Mouse (Mus musculus) lung, embryonic 15.5 days (tissue): ENCODE data around the gene Dennd2a. TPM values are rescaled to one million over a fixed set of nuclear protein-coding genes. Genes with fewer than 3 reads are reported as not detected.
A peak's percentile ranks its signal among the peaks of the same experiment; 100 is the strongest.

Experiments
- ATAC-seq: fragments of 200-750 bp; cut with Nextera tagmentation; 2 replicates; pipeline ENCODE4 v1.8.0; 2017; ENCODE audit warnings: moderate number of reproducible peaks, borderline replicate concordance; ENCODE audit not compliant: low FRiP score, low TSS enrichment; ENCODE audit errors: extremely low read depth
- H3K27ac ChIP-seq: fragments of 300-500 bp; sonication (generic); 2 replicates; pipeline ENCODE4 v1.5.1; 2015; ENCODE audit warnings: moderate library complexity, mild to moderate bottlenecking, inconsistent platforms
- H3K27me3 ChIP-seq: fragments of 300-500 bp; sonication (generic); 2 replicates; pipeline ENCODE4 v1.6.1; 2015; ENCODE audit warnings: inconsistent platforms
- H3K36me3 ChIP-seq: fragments of 300-500 bp; sonication (generic); 2 replicates; pipeline ENCODE4 v1.6.1; 2015; ENCODE audit warnings: inconsistent platforms
- H3K4me1 ChIP-seq: fragments of 300-500 bp; sonication (generic); 2 replicates; pipeline ENCODE4 v1.6.1; 2015; ENCODE audit warnings: inconsistent platforms
- H3K4me2 ChIP-seq: fragments of 300-500 bp; sonication (generic); 2 replicates; pipeline ENCODE4 v1.6.1; 2015; ENCODE audit warnings: inconsistent platforms, mild to moderate bottlenecking, moderate library complexity
- H3K4me3 ChIP-seq: fragments of 300-500 bp; sonication (generic); 2 replicates; pipeline ENCODE4 v1.5.1; 2015; ENCODE audit warnings: mild to moderate bottlenecking, inconsistent platforms
- H3K9ac ChIP-seq: fragments of 300-500 bp; sonication (generic); 2 replicates; pipeline ENCODE4 v1.6.1; 2015; ENCODE audit warnings: inconsistent platforms
- H3K9me3 ChIP-seq: fragments of 300-500 bp; sonication (generic); 2 replicates; pipeline ENCODE4 v1.6.1; 2016; ENCODE audit warnings: inconsistent platforms
- WGBS: fragments of 180-500 bp; shearing (Covaris S2); methylation state at CpG from one replicate; pipeline ENCODE4 v1.1.7; 2015; 5-methylcytosine and 5-hydroxymethylcytosine counted together
- polyA plus RNA-seq: library from polyadenylated mRNA; unstranded; fragments of >200 nt; fragmentation: Nextera tagmentation; extraction: Ambion mirVana; gene quantifications from 2 replicates; pipeline ENCODE4 v1.2.1, GENCODE M21; 2015

The Dennd2a gene
- polyA plus RNA-seq, 1 experiment from 2014 or later, result 20.8 TPM

GRCm38 (mm10) chr6:39493129-39493714, 64.4 kb downstream of the Dennd2a start:
- no peaks in the 10 kb centered on the region for H3K4me1 ChIP-seq
- H3K27ac ChIP-seq, result no peak overlapping the region
- no peak overlapping the region for H3K9ac ChIP-seq
- H3K27me3 ChIP-seq, result no peaks in the 10 kb centered on the region
- 56% methylated on average over 12 of the region's 12 CpGs for WGBS
- H3K9me3 ChIP-seq, result no peaks in the 10 kb centered on the region
- H3K4me2 ChIP-seq, result no peak overlapping the region
- peaks cover 32% of the 10 kb centered on the region for H3K36me3 ChIP-seq
- peak; percentile 70; the same call in 1 of the 2 replicates for ATAC-seq
- H3K4me3 ChIP-seq, result no peak overlapping the region

DNA sequence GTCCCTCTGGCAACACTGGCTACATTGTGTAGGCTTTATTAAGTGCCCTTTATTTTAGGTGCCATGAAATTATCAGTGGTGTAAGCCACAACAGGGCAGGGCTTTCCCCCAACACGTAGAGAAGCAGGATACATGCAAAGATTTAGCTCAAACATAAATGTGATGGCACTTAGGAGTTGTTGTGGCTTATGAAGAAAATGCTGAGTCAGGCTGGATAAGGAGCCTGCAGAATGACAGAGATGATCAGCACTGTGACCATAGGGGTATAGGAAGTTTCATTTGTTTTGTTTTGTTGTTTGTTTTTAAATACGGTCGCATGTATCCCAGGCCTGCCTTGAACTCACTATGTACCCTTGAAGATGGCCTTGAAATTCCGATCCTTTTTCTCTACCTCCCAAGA, 65.5 kb downstream of the Dennd2a start:
- peaks cover 39% of the 10 kb centered on the region for H3K36me3 ChIP-seq
- H3K9ac ChIP-seq, result no peak overlapping the region
- 85% methylated on average over 4 of the region's 4 CpGs for WGBS
- ATAC-seq, result no peak
- no peaks in the 10 kb centered on the region for H3K4me1 ChIP-seq
- H3K4me2 ChIP-seq, result no peak overlapping the region
- H3K4me3 ChIP-seq, result no peak overlapping the region
- H3K9me3 ChIP-seq, result no peaks in the 10 kb centered on the region
- no peaks in the 10 kb centered on the region for H3K27me3 ChIP-seq
- H3K27ac ChIP-seq, result no peak overlapping the region

DNA sequence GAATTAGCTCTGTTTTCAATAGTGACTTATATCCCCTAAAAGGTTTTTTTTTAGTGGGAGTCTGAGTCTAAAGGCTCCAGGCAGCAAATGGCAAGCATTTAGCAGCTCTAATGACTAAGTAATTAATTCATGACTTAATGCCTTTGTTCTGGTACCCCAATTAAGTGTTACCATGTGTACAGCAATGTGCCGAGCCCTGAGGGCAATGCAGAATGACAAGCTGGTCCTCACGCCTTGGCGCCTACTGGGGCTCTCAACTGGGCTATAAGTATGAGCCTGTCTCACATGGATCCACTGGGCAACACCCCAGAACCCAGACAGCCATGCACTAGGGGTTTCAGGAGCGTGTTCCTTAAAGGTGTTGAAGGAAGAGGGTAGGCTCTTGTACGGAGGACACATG, 66.5 kb downstream of the Dennd2a start:
- Histone ChIP-seq H3K27me3 (no peaks in the 10 kb centered on the region), H3K9ac (no peak overlapping the region), H3K36me3 (peaks cover 44% of the 10 kb centered on the region), H3K9me3 (no peaks in the 10 kb centered on the region), H3K4me2 (no peak overlapping the region), H3K4me1 (no peaks in the 10 kb centered on the region), H3K4me3 (no peak overlapping the region), H3K27ac (no peak overlapping the region)
- ATAC-seq, result no peak
- 89% methylated on average over 5 of the region's 5 CpGs for WGBS

GRCm38 (mm10) chr6:39488292-39488691, 69.4 kb downstream of the Dennd2a start:
- Histone ChIP-seq H3K27me3 (no peaks in the 10 kb centered on the region), H3K4me3 (no peak overlapping the region), H3K9me3 (no peaks in the 10 kb centered on the region), H3K4me2 (no peak overlapping the region), H3K27ac (no peak overlapping the region), H3K9ac (no peak overlapping the region), H3K4me1 (no peaks in the 10 kb centered on the region), H3K36me3 (peaks cover 60% of the 10 kb centered on the region)
- WGBS, result 87% methylated on average over 8 of the region's 8 CpGs
- ATAC-seq, result no peak

DNA sequence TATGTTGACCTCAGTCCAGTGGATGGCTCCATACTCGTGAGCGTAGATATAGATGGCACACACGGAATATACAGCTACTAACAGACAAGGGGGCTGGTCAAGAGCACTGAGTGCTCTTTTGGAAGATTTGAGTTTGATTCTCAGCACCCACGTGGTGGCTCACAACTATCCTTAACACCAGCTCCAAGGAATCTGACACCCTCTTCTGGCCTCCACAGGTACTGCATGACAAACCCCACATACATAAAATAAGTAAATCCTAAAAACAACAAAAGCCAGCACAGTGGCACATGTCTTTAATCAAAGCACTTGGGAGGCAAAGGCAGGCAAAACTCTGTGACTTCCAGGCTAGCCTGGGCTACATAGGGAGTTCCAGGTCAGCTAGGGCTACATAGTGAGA, 74.0 kb downstream of the Dennd2a start:
- no peak for ATAC-seq
- 94% methylated on average over 4 of the region's 4 CpGs for WGBS
- H3K4me2 ChIP-seq, result no peak overlapping the region
- H3K9me3 ChIP-seq, result no peaks in the 10 kb centered on the region
- no peaks in the 10 kb centered on the region for H3K27me3 ChIP-seq
- H3K4me1 ChIP-seq, result no peaks in the 10 kb centered on the region
- H3K27ac ChIP-seq, result no peak overlapping the region
- peaks cover 73% of the 10 kb centered on the region for H3K36me3 ChIP-seq
- no peak overlapping the region for H3K9ac ChIP-seq
- H3K4me3 ChIP-seq, result no peak overlapping the region

- no peak for ATAC-seq
- H3K36me3 ChIP-seq, result peaks cover 39% of the 10 kb centered on the region
- H3K27me3 ChIP-seq, result no peaks in the 10 kb centered on the region
- no peak overlapping the region for H3K4me3 ChIP-seq
- H3K27ac ChIP-seq, result no peak overlapping the region
- no peak overlapping the region for H3K9ac ChIP-seq
- H3K4me2 ChIP-seq, result no peak overlapping the region
- 56% methylated on average over 8 of the region's 8 CpGs for WGBS
- H3K9me3 ChIP-seq, result no peaks in the 10 kb centered on the region
- peaks cover 30% of the 10 kb centered on the region for H3K4me1 ChIP-seq
These were observed 79.0 kb downstream of the Dennd2a start for GRCm38 (mm10) chr6:39478509-39479150.

DNA sequence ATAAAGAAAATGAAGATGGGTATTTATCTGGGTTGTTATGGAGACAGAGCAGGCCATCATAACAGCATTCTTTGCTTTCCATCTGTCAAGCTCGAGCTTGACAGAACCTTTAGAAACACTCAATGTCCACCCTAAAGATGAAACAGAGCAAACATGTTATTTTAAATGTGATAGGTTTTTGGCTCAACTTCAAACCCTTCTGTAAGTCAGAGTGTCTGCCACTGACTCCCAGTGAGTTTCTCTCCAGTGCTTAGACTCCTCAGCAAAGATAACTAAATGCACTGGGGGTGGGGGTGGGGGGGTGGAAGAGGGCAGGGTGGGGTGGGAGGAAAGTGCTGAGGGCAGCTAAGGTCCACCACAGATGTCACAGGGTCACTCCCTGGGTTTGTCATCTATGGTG, 81.0 kb downstream of the Dennd2a start:
- Histone ChIP-seq H3K4me2 (no peak overlapping the region), H3K4me1 (peaks cover 30% of the 10 kb centered on the region), H3K9me3 (no peaks in the 10 kb centered on the region), H3K4me3 (no peak overlapping the region), H3K36me3 (peaks cover 22% of the 10 kb centered on the region), H3K9ac (no peak overlapping the region), H3K27me3 (no peaks in the 10 kb centered on the region), H3K27ac (peak overlapping the region; percentile 19; the same call in 1 of the 2 replicates)
- 18% methylated on average over 1 of the region's 1 CpGs for WGBS
- ATAC-seq, result peak; percentile 53; the same call in 1 of the 2 replicates

GRCm38 (mm10) chr6:39474424-39474823, 83.2 kb downstream of the Dennd2a start:
- peak; percentile 73; the same call in 1 of the 2 replicates for ATAC-seq
- peaks cover 30% of the 10 kb centered on the region for H3K4me1 ChIP-seq
- peaks cover 13% of the 10 kb centered on the region; the same call in 1 of the 2 replicates for H3K36me3 ChIP-seq
- no peak overlapping the region for H3K9ac ChIP-seq
- no peaks in the 10 kb centered on the region for H3K27me3 ChIP-seq
- no peak overlapping the region for H3K4me3 ChIP-seq
- whole genome bisulfite sequencing, result 39% methylated on average over 6 of the region's 6 CpGs
- H3K9me3 ChIP-seq, result no peaks in the 10 kb centered on the region
- H3K27ac ChIP-seq, result no peak overlapping the region
- no peak overlapping the region for H3K4me2 ChIP-seq

DNA sequence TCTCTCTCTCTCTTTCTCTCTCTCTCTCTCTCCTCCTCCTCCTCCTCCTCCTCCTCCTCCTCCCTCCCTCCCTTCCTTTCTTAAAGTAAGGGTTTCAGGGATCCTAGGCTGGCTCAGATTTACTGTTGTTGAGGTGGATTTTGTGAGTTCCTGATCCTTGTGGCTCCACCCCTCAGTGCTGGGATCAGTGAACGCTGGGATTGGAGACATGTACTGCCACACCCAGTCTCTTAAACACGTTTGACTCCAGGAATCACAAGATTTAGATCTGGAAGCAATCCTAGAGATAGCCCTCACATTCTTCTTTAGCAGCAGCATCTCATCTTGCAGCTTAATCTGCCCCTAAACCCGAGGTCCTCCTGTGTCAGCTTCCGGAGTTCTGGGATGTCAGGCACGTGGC, 84.8 kb downstream of the Dennd2a start:
- peaks cover 21% of the 10 kb centered on the region for H3K36me3 ChIP-seq
- H3K9me3 ChIP-seq, result no peaks in the 10 kb centered on the region
- H3K4me3 ChIP-seq, result no peak overlapping the region
- H3K4me1 ChIP-seq, result peaks cover 29% of the 10 kb centered on the region
- no peak overlapping the region for H3K27ac ChIP-seq
- WGBS, result 58% methylated on average over 5 of the region's 5 CpGs
- H3K4me2 ChIP-seq, result no peak overlapping the region
- H3K9ac ChIP-seq, result no peak overlapping the region
- H3K27me3 ChIP-seq, result no peaks in the 10 kb centered on the region
- ATAC-seq, result no peak

DNA sequence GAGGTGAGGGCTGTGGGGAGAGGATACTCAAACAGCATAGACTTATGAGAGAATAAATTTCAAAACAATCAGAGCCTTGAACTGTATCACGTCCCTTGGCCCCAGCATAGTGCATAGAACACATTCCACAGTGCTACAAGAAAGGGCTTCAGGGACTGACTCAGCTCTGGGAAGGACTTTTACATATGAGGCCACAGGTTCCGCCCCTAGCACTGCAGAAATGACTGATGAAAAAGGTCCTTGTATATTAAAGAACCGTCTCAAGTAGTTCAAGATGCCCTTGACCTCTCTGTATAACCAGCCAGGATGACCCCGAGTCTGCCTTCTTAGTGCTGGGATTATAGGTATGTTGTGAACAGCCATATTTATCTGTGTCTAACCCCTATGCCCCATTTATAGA, 85.4 kb downstream of the Dennd2a start:
- Histone ChIP-seq H3K4me3 (no peak overlapping the region), H3K27me3 (no peaks in the 10 kb centered on the region), H3K9me3 (no peaks in the 10 kb centered on the region), H3K4me2 (no peak overlapping the region), H3K4me1 (peaks cover 23% of the 10 kb centered on the region), H3K27ac (no peak overlapping the region), H3K9ac (no peak overlapping the region), H3K36me3 (peaks cover 24% of the 10 kb centered on the region)
- WGBS, result 47% methylated on average over 4 of the region's 4 CpGs
- no peak for ATAC-seq

GRCm38 (mm10) chr6:39470076-39470475, 87.6 kb downstream of the Dennd2a start:
- Histone ChIP-seq H3K9me3 (no peaks in the 10 kb centered on the region), H3K27me3 (no peaks in the 10 kb centered on the region), H3K9ac (no peak overlapping the region), H3K36me3 (peaks cover 17% of the 10 kb centered on the region), H3K4me1 (peaks cover 14% of the 10 kb centered on the region), H3K4me3 (no peak overlapping the region), H3K4me2 (no peak overlapping the region), H3K27ac (no peak overlapping the region)
- WGBS, result 92% methylated on average over 14 of the region's 14 CpGs
- ATAC-seq, result no peak

DNA sequence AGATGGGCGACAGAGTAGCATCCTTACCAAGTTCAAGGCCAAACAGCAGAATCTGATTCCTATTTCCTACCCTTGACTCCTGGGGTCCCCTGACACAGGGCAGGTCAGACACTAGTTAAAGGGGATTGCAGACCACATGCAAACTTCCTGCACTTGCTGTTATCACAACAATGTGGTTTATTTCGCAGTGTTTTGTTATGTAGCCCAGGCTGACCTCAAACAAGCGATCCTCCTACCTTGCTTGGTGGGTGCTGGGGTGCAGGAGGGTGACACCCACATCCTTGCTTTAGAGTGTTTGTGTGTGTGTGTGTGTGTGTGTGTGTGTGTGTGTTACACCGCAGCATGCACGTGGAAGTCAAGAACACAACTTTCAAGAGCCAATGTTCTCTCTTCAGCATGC, 88.2 kb downstream of the Dennd2a start:
- peaks cover 8% of the 10 kb centered on the region for H3K4me1 ChIP-seq
- no peaks in the 10 kb centered on the region for H3K27me3 ChIP-seq
- peaks cover 17% of the 10 kb centered on the region for H3K36me3 ChIP-seq
- H3K27ac ChIP-seq, result no peak overlapping the region
- no peak for ATAC-seq
- H3K9me3 ChIP-seq, result no peaks in the 10 kb centered on the region
- H3K4me3 ChIP-seq, result no peak overlapping the region
- WGBS, result 82% methylated on average over 5 of the region's 5 CpGs
- H3K4me2 ChIP-seq, result no peak overlapping the region
- no peak overlapping the region for H3K9ac ChIP-seq
